Mouse (Mus musculus) limb, embryonic 15.5 days (tissue): ENCODE results near the gene C5ar2. TPM values are rescaled to one million over a fixed set of nuclear protein-coding genes. Genes with fewer than 3 reads are reported as not detected.

Experiments
- ATAC-seq: fragments of 200-750 bp; cut with Nextera tagmentation; 2 replicates; pipeline ENCODE4 v1.8.0; 2017; ENCODE audit warnings: low read depth, moderate TSS enrichment; ENCODE audit not compliant: insufficient number of reproducible peaks, low FRiP score, low TSS enrichment
- H3K27ac ChIP-seq: fragments of 300-500 bp; sonication (generic); 2 replicates; pipeline ENCODE4 v1.5.1; 2015; ENCODE audit warnings: moderate library complexity, mild to moderate bottlenecking, inconsistent platforms
- H3K27me3 ChIP-seq: fragments of 300-500 bp; sonication (generic); 2 replicates; pipeline ENCODE4 v1.6.1; 2015; ENCODE audit warnings: inconsistent platforms
- H3K36me3 ChIP-seq: fragments of 300-500 bp; sonication (generic); 2 replicates; pipeline ENCODE4 v1.6.1; 2015; ENCODE audit warnings: inconsistent platforms
- H3K4me1 ChIP-seq: fragments of 300-500 bp; sonication (generic); 2 replicates; pipeline ENCODE4 v1.6.1; 2015; ENCODE audit warnings: inconsistent platforms
- H3K4me2 ChIP-seq: fragments of 300-500 bp; sonication (generic); 2 replicates; pipeline ENCODE4 v1.6.1; 2015; ENCODE audit warnings: mild to moderate bottlenecking, inconsistent platforms
- H3K4me3 ChIP-seq: fragments of 300-500 bp; sonication (generic); 2 replicates; pipeline ENCODE4 v1.5.1; 2015; ENCODE audit warnings: mild to moderate bottlenecking, inconsistent platforms
- H3K9ac ChIP-seq: fragments of 300-500 bp; sonication (generic); 2 replicates; pipeline ENCODE4 v1.6.1; 2015; ENCODE audit warnings: inconsistent platforms
- H3K9me3 ChIP-seq: fragments of 300-500 bp; sonication (generic); 2 replicates; pipeline ENCODE4 v1.6.1; 2016; ENCODE audit warnings: inconsistent platforms
- WGBS: fragments of 180-500 bp; shearing (Covaris S2); methylation state at CpG from one replicate; pipeline ENCODE4 v1.1.7; 2015; 5-methylcytosine and 5-hydroxymethylcytosine counted together
- polyA plus RNA-seq: library from polyadenylated mRNA; unstranded; fragments of >200 nt; fragmentation: Nextera tagmentation; extraction: Ambion mirVana; gene quantifications from 2 replicates; pipeline ENCODE4 v1.2.1, GENCODE M21; 2015

C5ar2 gene
- 0.17 and 0.26 TPM in 2 replicates for polyA plus RNA-seq

DNA sequence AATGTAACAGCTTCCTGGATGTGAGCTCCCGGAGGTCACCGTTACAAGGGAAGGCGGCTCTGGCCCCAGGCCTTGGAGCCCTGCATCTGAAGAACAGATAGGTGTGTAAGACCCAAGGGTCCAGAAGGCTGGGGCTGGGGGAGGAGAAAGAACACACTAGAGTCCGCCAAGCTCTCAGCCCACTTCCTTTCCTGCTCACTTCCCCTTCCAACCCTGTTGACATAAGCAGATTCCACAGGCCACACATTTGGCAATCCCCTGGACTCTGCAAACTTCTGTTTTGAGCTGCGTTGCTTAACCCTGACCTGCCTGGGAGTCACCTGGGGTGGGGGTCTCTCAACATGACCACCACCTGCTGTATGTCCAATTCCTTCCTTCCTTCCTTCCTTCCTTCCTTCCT is at the start of gene C5ar2:
TSS of gene C5ar2 (minus strand) at position 88 of the 400 bp plus-strand sequence.
- Histone ChIP-seq H3K27me3 (no peaks in the 10 kb centered on the region), H3K27ac (no peak within 1 kb of the TSS), H3K4me1 (no peaks in the 10 kb centered on the region), H3K36me3 (no peaks in the 10 kb centered on the region), H3K4me3 (no peak within 1 kb of the TSS), H3K9me3 (no peaks in the 10 kb centered on the region), H3K4me2 (no peak within 1 kb of the TSS), H3K9ac (no peak within 1 kb of the TSS)
- WGBS: 71% methylated on average over 5 of the region's 5 CpGs
- ATAC-seq: no peak

DNA sequence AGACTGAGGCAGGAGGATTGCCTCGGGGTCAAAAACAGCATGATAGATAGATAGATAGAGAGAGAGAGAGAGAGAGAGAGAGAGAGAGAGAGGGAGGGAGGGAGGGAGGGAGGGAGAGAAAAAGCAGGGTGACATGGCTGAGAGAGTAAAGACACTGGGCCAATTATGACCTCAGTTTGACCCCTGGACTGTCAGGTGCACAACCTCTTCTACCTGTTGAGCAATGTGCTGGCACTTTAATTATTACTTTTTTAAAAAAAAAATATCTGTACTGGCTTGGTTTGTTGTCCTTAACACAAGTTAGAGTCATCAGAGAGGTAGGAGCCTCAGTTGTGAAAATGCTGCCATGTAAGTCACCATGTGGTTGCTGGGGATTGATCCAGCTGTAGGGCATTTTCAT is 43.8 kb upstream of the C5ar2 start:
- 67% methylated on average over 1 of the region's 1 CpGs for WGBS
- Histone ChIP-seq H3K4me2 (no peak overlapping the region), H3K9me3 (no peaks in the 10 kb centered on the region), H3K9ac (no peak overlapping the region), H3K36me3 (peaks cover 17% of the 10 kb centered on the region), H3K4me3 (no peak overlapping the region), H3K4me1 (peaks cover 17% of the 10 kb centered on the region), H3K27ac (no peak overlapping the region), H3K27me3 (no peaks in the 10 kb centered on the region)
- ATAC-seq: no peak

DNA sequence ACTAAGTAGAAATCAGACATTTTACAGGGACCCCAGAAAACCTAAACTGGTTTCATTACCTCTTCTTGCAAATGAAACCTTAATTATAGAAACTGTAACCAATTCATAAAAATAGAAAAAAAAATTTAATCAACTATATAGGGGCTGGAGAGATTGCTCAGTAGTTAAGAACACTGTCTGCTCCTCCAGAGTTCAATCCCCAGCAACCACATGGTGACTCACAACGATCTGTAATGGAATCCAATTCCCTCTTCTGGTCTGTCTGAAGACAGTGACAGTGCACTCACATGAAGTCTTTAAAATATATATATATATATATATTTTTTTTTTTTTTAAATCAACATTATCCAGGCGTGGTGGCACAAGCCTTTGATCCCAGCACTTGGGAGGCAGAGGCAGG is 43.1 kb upstream of the C5ar2 start:
- H3K4me1 ChIP-seq: peaks cover 17% of the 10 kb centered on the region
- H3K9ac ChIP-seq: no peak overlapping the region
- no peaks in the 10 kb centered on the region for H3K9me3 ChIP-seq
- H3K4me2 ChIP-seq: peak overlapping the region; percentile 57
- H3K4me3 ChIP-seq: peak overlapping the region; percentile 65
- 74% methylated on average over 2 of the region's 2 CpGs for WGBS
- H3K27me3 ChIP-seq: no peaks in the 10 kb centered on the region
- no peak for ATAC-seq
- H3K27ac ChIP-seq: peak overlapping the region; percentile 99
- peaks cover 24% of the 10 kb centered on the region for H3K36me3 ChIP-seq

DNA sequence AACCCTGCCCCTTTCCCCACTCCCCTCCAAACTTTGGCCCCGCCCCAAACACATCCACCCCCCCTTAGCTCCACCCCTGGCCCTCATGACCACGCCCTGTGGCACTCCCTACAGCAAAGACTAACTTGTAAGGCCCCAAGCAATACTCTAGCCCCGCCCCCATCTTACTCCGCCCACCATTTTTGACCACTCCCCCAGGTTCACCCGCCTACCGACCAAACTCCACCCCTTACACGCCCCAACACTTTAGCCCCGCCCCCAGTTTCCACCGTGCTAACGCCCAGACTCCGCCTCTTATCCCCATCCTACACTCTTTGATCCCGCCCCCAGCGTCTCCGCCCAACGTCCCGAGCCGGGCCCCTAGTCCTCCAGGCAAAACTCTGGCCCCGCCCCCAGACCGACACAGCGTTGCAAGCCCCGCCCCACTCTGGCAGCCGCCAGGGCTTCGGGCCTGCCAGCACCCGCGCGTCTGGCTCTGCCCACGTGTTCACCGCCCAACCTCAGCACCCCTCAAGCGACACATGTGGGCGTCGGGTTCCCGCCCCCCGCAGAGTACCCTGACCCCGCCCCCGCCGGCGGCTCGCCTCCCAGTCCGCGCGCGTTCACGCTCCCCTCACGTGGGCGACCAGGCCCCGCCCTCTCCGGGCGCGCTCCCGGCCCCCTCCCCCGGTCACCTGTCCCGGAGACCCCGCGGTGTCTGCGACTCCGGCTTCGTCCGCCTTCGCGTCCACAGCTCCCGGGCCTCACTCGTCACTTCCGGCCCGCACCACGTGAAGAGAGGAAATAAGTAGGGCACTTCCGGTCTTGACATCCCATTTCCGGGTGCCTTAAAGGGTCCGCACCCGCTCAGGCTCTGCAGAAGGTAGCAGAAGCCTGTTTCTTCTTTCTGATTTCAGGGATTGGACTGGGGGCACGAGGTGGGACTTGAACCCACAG is 42.3 kb upstream of the C5ar2 start, which contains the start of gene Ccdc9:
TSS of gene Ccdc9 (minus strand) at position 770 of the 936 bp plus-strand sequence.
- WGBS: under 1% methylated on average over 70 of the region's 70 CpGs

DNA sequence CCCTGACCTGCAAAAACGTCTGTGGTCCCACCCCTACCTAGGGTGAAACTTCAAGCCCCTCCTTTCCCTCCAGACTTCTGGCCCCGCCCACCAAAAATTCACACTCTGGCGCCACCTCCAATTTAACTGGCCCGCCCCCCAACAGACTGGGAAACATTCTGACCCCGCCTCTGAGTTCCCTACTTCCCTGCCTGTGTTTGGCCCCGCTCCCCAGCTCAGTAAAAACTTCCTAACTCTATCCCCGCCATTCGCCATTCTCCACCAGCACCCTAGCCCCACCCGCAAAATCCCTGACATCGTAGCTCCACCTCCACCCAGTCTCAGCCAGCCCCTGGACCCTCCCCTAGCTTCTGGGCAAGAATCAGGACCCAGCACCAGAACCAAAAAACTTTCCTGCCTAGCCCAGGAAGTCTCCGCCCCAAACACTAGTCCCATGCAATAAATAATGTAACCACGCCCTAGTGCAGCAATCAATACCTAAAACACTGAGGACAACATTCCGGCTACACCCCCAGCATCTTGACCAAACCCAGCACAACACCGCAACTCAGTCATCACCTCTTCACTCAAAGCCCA is 41.6 kb upstream of the C5ar2 start:
- H3K9ac ChIP-seq: no peak overlapping the region
- peak overlapping the region; percentile 57 for H3K4me2 ChIP-seq
- peaks cover 17% of the 10 kb centered on the region for H3K4me1 ChIP-seq
- WGBS: 2% methylated on average over 14 of the region's 14 CpGs
- H3K36me3 ChIP-seq: peaks cover 39% of the 10 kb centered on the region
- H3K4me3 ChIP-seq: peak overlapping the region; percentile 65
- peak overlapping the region; percentile 99 for H3K27ac ChIP-seq
- no peaks in the 10 kb centered on the region for H3K9me3 ChIP-seq
- no peaks in the 10 kb centered on the region for H3K27me3 ChIP-seq
- peak; percentile 66 for ATAC-seq

More for the DNA sequence above, 42.3 kb upstream of the C5ar2 start, which contains the start of gene Ccdc9:
- peak within 1 kb of the TSS; percentile 99 for H3K27ac ChIP-seq
- H3K4me3 ChIP-seq: peak within 1 kb of the TSS; percentile 65
- no peaks in the 10 kb centered on the region for H3K9me3 ChIP-seq
- H3K4me1 ChIP-seq: peaks cover 17% of the 10 kb centered on the region
- H3K4me2 ChIP-seq: peak within 1 kb of the TSS; percentile 57
- peaks cover 32% of the 10 kb centered on the region for H3K36me3 ChIP-seq
- peak within 1 kb of the TSS; percentile 67 for H3K9ac ChIP-seq
- H3K27me3 ChIP-seq: no peaks in the 10 kb centered on the region
- peak; percentile 88 for ATAC-seq

DNA sequence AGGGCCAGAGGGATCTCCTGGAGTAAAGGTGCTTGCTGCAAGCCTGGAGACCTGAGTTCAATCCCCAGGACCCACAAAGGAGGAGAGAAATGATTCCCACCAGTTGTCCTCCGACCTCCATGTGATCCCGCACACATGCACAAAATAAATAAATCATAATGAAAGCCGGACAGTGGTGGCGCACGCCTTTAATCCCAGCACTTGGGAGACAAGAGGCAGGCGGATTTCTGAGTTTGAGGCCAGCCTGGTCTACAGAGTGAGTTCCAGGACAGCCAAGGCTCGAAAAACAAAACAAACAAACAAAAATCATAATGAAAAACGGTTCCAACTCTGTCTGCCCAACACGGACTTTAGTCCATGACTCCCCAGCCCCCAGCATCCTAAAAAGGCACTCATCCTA is 41.0 kb upstream of the C5ar2 start:
- ATAC-seq: no peak
- H3K4me1 ChIP-seq: peaks cover 17% of the 10 kb centered on the region
- no peaks in the 10 kb centered on the region for H3K27me3 ChIP-seq
- WGBS: 71% methylated on average over 9 of the region's 9 CpGs
- H3K4me3 ChIP-seq: peak overlapping the region; percentile 65
- H3K9me3 ChIP-seq: no peaks in the 10 kb centered on the region
- H3K27ac ChIP-seq: peak overlapping the region; percentile 99
- H3K36me3 ChIP-seq: peaks cover 45% of the 10 kb centered on the region
- H3K4me2 ChIP-seq: peak overlapping the region; percentile 57
- H3K9ac ChIP-seq: no peak overlapping the region

DNA sequence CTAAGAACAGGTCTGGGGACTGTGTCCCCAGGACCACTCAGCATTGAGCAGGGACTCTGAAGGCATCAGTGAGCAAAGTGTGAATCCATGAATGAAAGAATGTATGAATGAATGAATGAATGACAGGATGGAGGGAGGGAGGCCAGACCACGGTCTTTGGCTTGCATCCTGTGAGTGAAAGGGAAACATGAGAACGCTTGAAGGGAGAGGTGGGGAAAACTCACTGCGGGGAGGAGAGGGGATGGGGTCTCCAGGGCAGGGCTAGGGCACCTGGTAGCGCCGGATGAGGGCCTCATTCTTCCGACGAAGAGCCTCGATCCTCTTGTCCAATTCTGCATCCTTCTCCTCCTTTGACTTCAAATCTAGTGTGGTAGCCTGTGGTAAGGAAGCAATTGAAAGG is 40.0 kb upstream of the C5ar2 start:
- peaks cover 49% of the 10 kb centered on the region for H3K36me3 ChIP-seq
- H3K4me2 ChIP-seq: no peak overlapping the region
- ATAC-seq: no peak
- H3K4me1 ChIP-seq: peaks cover 17% of the 10 kb centered on the region
- no peak overlapping the region for H3K9ac ChIP-seq
- no peak overlapping the region for H3K27ac ChIP-seq
- no peaks in the 10 kb centered on the region for H3K27me3 ChIP-seq
- no peaks in the 10 kb centered on the region for H3K9me3 ChIP-seq
- WGBS: 90% methylated on average over 8 of the region's 8 CpGs
- no peak overlapping the region for H3K4me3 ChIP-seq

DNA sequence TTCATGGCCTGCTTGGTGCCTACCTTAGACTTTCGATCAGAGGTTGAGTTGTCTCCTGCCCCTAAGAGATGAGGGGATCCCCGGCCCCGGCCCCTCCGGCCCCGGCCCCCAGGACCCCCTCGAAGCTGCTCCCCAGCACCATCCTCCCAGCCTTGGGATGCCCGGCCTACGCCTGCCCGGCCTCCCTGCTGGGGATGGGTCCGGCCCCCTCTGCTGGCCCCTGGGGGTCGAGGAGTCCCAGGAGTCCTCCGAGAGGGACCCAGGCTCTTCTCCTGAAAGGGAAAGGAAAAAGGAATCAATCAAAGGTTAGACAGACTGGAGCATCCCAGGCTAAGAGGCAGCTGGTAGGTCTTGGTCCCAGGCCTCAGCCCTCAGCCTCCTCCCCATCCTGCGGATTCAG is 38.4 kb upstream of the C5ar2 start:
- Histone ChIP-seq H3K9me3 (no peaks in the 10 kb centered on the region), H3K27ac (no peak overlapping the region), H3K36me3 (peaks cover 64% of the 10 kb centered on the region), H3K9ac (no peak overlapping the region), H3K4me1 (peaks cover 17% of the 10 kb centered on the region), H3K4me2 (no peak overlapping the region), H3K27me3 (no peaks in the 10 kb centered on the region), H3K4me3 (no peak overlapping the region)
- ATAC-seq: no peak
- 90% methylated on average over 13 of the region's 13 CpGs for WGBS

DNA sequence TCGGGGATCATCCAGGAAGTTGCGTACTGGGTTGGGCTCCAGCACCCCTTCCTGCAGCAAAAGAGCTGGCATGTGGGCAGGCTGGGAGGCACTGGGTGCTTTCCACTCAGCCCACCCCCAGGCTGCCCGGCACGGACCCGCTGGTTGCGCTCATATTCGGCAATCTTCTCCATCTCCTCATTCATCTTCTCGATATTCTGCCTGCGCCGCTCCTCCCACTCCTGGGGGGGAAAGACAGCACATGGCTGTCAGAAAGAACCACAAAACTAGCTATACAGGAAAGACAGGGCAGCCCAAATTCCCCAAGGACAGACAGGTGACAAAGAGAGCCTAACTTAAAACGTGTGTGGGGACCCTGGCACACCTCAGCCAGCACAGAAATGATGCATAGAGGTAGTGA is 36.8 kb upstream of the C5ar2 start:
- Histone ChIP-seq H3K4me1 (peaks cover 17% of the 10 kb centered on the region), H3K36me3 (peaks cover 80% of the 10 kb centered on the region), H3K4me3 (no peak overlapping the region), H3K27ac (0 out of 2 replicates have a peak overlapping the region, but pooled peaks have one; percentile 30), H3K9me3 (no peaks in the 10 kb centered on the region), H3K4me2 (no peak overlapping the region), H3K9ac (no peak overlapping the region), H3K27me3 (no peaks in the 10 kb centered on the region)
- ATAC-seq: no peak
- WGBS: 66% methylated on average over 11 of the region's 11 CpGs

DNA sequence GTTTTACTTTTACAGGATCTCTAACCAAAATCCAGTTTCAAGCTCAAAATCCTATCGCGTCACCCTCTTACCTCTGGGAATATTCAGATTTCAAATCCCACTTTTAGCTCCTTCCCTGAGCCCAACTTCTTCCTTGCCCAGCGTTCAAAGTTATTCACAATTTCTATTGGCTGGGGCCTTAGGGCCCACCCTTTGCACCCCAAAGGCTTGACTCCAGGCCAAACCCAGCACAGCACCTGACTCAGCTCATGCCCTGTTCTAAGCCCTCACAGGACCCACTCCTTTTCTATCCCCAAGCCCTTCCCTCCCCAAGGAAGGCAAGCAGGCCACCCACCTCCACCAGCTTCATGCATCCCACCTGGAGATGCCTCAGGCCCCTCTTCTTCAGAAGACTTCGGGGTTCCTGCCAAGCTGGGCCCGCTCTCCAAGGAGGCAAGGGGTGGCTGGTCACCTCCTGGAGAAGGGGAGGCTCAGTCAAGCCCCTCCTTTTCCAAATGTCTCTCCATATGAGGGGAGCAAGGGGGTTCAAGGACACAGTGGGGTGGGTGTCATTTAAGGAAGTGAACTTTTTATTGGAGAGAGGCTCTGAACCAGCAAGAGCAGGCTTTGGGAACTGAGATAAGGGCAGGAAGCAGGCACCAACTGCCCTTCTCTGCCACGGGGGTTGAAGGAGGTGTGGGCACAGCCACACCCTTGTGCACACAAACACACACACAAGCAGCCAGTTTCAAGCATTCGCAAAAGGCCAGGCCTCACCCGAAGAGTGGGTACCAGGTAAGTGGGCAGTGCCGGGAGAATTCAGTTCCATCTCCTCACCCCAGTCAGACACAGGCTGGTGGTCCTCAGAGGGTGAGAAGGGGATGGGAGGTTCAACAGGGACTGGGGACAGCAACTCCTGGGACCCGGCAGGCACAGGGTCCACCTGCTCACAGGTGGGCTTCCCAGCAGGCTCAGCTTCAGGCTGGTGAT is 31.3 kb upstream of the C5ar2 start:
- Histone ChIP-seq H3K36me3 (peaks cover 46% of the 10 kb centered on the region), H3K27me3 (no peaks in the 10 kb centered on the region), H3K9me3 (no peaks in the 10 kb centered on the region), H3K27ac (peak overlapping the region; percentile 94; the same call in 1 of the 2 replicates), H3K4me1 (peaks cover 31% of the 10 kb centered on the region), H3K4me3 (peak overlapping the region; percentile 80; the same call in 1 of the 2 replicates), H3K4me2 (no peak overlapping the region), H3K9ac (no peak overlapping the region)
- 80% methylated on average over 10 of the region's 10 CpGs for WGBS
- ATAC-seq: no peak

DNA sequence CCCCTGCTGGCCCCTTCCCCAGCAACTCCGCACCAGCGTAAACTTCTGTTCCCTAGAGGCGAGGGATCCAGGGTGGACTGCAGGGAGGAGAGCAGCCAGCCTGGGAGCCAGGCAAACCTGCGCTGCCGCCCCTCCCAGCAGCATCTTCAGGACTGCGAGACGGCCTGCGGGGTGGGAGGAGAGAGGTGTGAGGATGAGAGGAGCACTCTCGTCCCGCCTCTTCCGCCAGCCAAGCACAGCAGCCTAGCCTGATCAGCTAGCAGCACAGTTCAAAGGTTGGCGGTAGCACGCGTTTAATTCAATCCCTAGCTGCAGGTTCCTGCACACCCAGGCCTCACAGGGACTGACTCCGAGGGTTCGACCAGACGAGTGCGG is 29.8 kb upstream of the C5ar2 start:
- Histone ChIP-seq H3K4me1 (peaks cover 31% of the 10 kb centered on the region), H3K9ac (peak overlapping the region; percentile 43), H3K36me3 (peaks cover 37% of the 10 kb centered on the region), H3K4me2 (peak overlapping the region; percentile 89), H3K27me3 (no peaks in the 10 kb centered on the region), H3K27ac (peak overlapping the region; percentile 94), H3K4me3 (peak overlapping the region; percentile 80), H3K9me3 (no peaks in the 10 kb centered on the region)
- WGBS: 0% methylated on average over 18 of the region's 18 CpGs
- peak; percentile 77 for ATAC-seq
